15 mouse cellular contexts compared by ENCODE assay signal in the genomic region with DNA sequence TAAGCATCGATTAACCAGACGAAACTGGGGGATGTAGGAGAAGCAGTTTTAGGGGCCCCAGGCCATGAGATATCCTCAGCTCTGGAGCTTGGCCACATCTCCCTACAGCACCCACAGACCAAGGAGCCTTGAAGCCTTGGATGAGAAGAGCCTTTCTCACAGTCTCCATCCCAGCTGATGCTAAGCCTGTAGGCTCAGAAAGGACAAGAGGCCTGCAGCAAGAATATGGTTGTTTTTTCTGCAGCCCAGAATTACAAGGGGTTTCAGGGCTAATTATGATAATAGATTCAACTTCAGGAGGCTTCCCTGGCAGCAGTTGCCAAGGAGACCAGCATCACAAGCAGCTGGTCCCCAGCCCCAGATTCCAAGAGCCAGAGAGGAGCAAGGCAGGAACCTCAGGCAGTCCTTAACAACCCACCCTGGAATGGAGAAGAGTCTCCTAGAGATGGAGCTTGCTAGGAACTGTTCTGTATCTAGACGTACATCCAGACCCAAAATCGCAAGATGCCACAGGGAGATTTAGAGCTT. TPM values are rescaled to one million over a fixed set of nuclear protein-coding genes. Genes with fewer than 3 reads are reported as not detected.
A peak's percentile ranks its signal among the peaks of the same experiment; 100 is the strongest.
DNase-seq lines count a peak whose midpoint lies in the region; ATAC-seq lines count a peak whose summit lies in the region.
"Had no signal": no experiment of that assay in that cellular context is flagged by ENCODE, and none has a peak within 500 bp of the region (broad histone marks: within the 10 kb centered on the region; RNA-seq: fewer than 3 reads in every experiment).

No protein-coding gene starts in this region.

- H3K27me3 ChIP-seq in hindbrain, embryonic 11.5 days (ENCODE audit: control insufficient read depth, insufficient read depth, low read length): no peaks in the 10 kb centered on the region
- H3K27me3 ChIP-seq in midbrain, embryonic 15.5 days (replicated peaks): no peaks in the 10 kb centered on the region
- H3K27me3 ChIP-seq in intestine, embryonic 16.5 days (replicated peaks; ENCODE audit: control insufficient read depth, insufficient read depth, low read length): no peaks in the 10 kb centered on the region

- H3K4me3 ChIP-seq in hindbrain, embryonic 11.5 days (ENCODE audit: low read depth, low read length): no peak overlapping the region
- no peak overlapping the region for H3K4me3 ChIP-seq in midbrain, embryonic 15.5 days
- no peak overlapping the region for H3K4me3 ChIP-seq in intestine, embryonic 16.5 days (ENCODE audit: low read length)

- 75% methylated on average over 4 of the region's 4 CpGs for WGBS in hindbrain, embryonic 11.5 days
- 52% methylated on average over 4 of the region's 4 CpGs for WGBS in midbrain, embryonic 15.5 days
- 78% methylated on average over 4 of the region's 4 CpGs for WGBS in intestine, embryonic 16.5 days

- no peaks in the 10 kb centered on the region for H3K9me3 ChIP-seq in hindbrain, embryonic 11.5 days (ENCODE audit: control insufficient read depth, low read length)
- no peaks in the 10 kb centered on the region for H3K9me3 ChIP-seq in midbrain, embryonic 15.5 days
- H3K9me3 ChIP-seq in intestine, embryonic 16.5 days (ENCODE audit: control insufficient read depth, low read length): no peaks in the 10 kb centered on the region

- H3K4me1 ChIP-seq in hindbrain, embryonic 11.5 days (replicated peaks; ENCODE audit: control insufficient read depth, insufficient read depth, low read length): peaks cover 4% of the 10 kb centered on the region; the same call in 1 of the 2 replicates
- peaks cover 69% of the 10 kb centered on the region for H3K4me1 ChIP-seq in midbrain, embryonic 15.5 days
- no peaks in the 10 kb centered on the region for H3K4me1 ChIP-seq in intestine, embryonic 16.5 days (ENCODE audit: control insufficient read depth, insufficient read depth, low read length)

- H3K4me2 ChIP-seq in hindbrain, embryonic 11.5 days (replicated peaks; ENCODE audit: low read depth, low read length): no peak overlapping the region
- H3K4me2 ChIP-seq in midbrain, embryonic 15.5 days: 0 out of 2 replicates have a peak overlapping the region, but pooled peaks have one; percentile 10
- no peak overlapping the region for H3K4me2 ChIP-seq in intestine, embryonic 16.5 days (ENCODE audit: low read depth, low read length)
- H3K4me2 ChIP-seq: liver, embryonic 11.5 days had no signal

- intact Hi-C loops in left cerebral cortex, postnatal 10 days (cut with DNase I): no loop called here

- no peaks in the 10 kb centered on the region for H3K36me3 ChIP-seq in hindbrain, embryonic 11.5 days (ENCODE audit: control insufficient read depth, insufficient read depth, low read length)
- H3K36me3 ChIP-seq in midbrain, embryonic 15.5 days (replicated peaks): no peaks in the 10 kb centered on the region
- no peaks in the 10 kb centered on the region for H3K36me3 ChIP-seq in intestine, embryonic 16.5 days (ENCODE audit: control insufficient read depth, insufficient read depth, low read length)

- peak overlapping the region; percentile 73 for H3K27ac ChIP-seq in hindbrain, embryonic 11.5 days (ENCODE audit: low read depth, low read length)
- peak overlapping the region; percentile 84 for H3K27ac ChIP-seq in midbrain, embryonic 15.5 days
- H3K27ac ChIP-seq in intestine, embryonic 16.5 days (ENCODE audit: low read length): no peak overlapping the region

- no peak overlapping the region for H3K9ac ChIP-seq in hindbrain, embryonic 11.5 days (ENCODE audit: low read depth, low read length)
- no peak overlapping the region for H3K9ac ChIP-seq in midbrain, embryonic 15.5 days
- H3K9ac ChIP-seq in intestine, embryonic 16.5 days (ENCODE audit: low read depth, low read length): no peak overlapping the region

- peak; percentile 75 for ATAC-seq in hindbrain, embryonic 11.5 days (ENCODE audit: low FRiP score)
- ATAC-seq in midbrain, embryonic 15.5 days (replicated peaks): peak; percentile 63
- ATAC-seq in intestine, embryonic 16.5 days: no peak
- ATAC-seq in activated CD4-positive, CD25-positive, alpha-beta regulatory T cell, adult 4 months: no peak
- ATAC-seq: CD4-positive, CD25-positive, alpha-beta regulatory T cell, adult 4 months had no signal

- peak; percentile 51 to 59 for DNase-seq in left cerebral cortex, postnatal 10 days (ENCODE audit: extremely low spot score in 1 of 2, low spot score in 2 of 2)
- DNase-seq in left cerebral cortex, adult 11 months (ENCODE audit: low spot score): no peak
- DNase-seq in embryo, embryonic 11 days: peak; percentile 59
- DNase-seq in hindbrain, embryonic 11.5 days (ENCODE audit: low spot score): peak; percentile 73
- no peak for DNase-seq in ovary, postnatal 14 days (ENCODE audit: low spot score)
- DNase-seq: adrenal gland, postnatal 10 days; cerebellum, adult 11-12 months; gastrocnemius, postnatal 14 days; kidney, adult 9 months; thymus, postnatal 4 days had no signal

RNA-seq across cellular contexts. Expression of gene Kcnq2, which starts 14.1 kb away (rescaled TPM):
- total RNA-seq in left cerebral cortex, postnatal 10 days (2021): 100 to 1,000 TPM; 178 to 181 TPM
- polyA plus RNA-seq in hindbrain, embryonic 11.5 days (2014; fragmentation: Nextera tagmentation; extraction: Ambion mirVana): 16.3 and 18.9 TPM in 2 replicates
- 54.0 and 62.5 TPM in 2 replicates for polyA plus RNA-seq in midbrain, embryonic 15.5 days (2015; fragmentation: Nextera tagmentation; extraction: Ambion mirVana)
- 0.75 and 1.0 TPM in 2 replicates for polyA plus RNA-seq in intestine, embryonic 16.5 days (2015; fragmentation: Nextera tagmentation; extraction: Ambion mirVana)
- polyA plus RNA-seq in activated CD4-positive, CD25-positive, alpha-beta regulatory T cell, adult 4 months (2017; shearing (Covaris generic)): not detected
- polyA plus RNA-seq: CD4-positive, CD25-positive, alpha-beta regulatory T cell, adult 4 months had no signal

RNA-seq across cellular contexts. Expression of gene Eef1a2, which starts 35.8 kb away (rescaled TPM):
- total RNA-seq in left cerebral cortex, postnatal 10 days (2021): 100 to 1,000 TPM; 898 to 906 TPM
- 1.3 and 1.5 TPM in 2 replicates for polyA plus RNA-seq in hindbrain, embryonic 11.5 days (2014; fragmentation: Nextera tagmentation; extraction: Ambion mirVana)
- 11.5 and 12.1 TPM in 2 replicates for polyA plus RNA-seq in midbrain, embryonic 15.5 days (2015; fragmentation: Nextera tagmentation; extraction: Ambion mirVana)
- 0.06 TPM in 2 replicates for polyA plus RNA-seq in intestine, embryonic 16.5 days (2015; fragmentation: Nextera tagmentation; extraction: Ambion mirVana)
- not detected for polyA plus RNA-seq in activated CD4-positive, CD25-positive, alpha-beta regulatory T cell, adult 4 months (2017; shearing (Covaris generic))
- polyA plus RNA-seq: CD4-positive, CD25-positive, alpha-beta regulatory T cell, adult 4 months; liver, embryonic 11.5 days had no signal

Comparison
In these comparisons a context has a peak if more than half of its experiments do, and no peak if none do; other contexts are left out.
1. DNase-seq: peak in left cerebral cortex, postnatal 10 days (2 of 2), embryo, embryonic 11 days (single experiment) and hindbrain, embryonic 11.5 days (single experiment); none in left cerebral cortex, adult 11 months (single experiment) and ovary, postnatal 14 days (single experiment).
2. ATAC-seq: peak in hindbrain, embryonic 11.5 days (single experiment) and midbrain, embryonic 15.5 days (single experiment); none in intestine, embryonic 16.5 days (single experiment) and activated CD4-positive, CD25-positive, alpha-beta regulatory T cell, adult 4 months (single experiment).